Mouse (Mus musculus): ENCODE data around the gene Nlrp4a.
"Not testable (repeated sequence)": the region's sequence is repeated elsewhere in the genome, so short reads cannot be mapped to it uniquely, and the experiment has no call there.

The Nlrp4a gene

DNA sequence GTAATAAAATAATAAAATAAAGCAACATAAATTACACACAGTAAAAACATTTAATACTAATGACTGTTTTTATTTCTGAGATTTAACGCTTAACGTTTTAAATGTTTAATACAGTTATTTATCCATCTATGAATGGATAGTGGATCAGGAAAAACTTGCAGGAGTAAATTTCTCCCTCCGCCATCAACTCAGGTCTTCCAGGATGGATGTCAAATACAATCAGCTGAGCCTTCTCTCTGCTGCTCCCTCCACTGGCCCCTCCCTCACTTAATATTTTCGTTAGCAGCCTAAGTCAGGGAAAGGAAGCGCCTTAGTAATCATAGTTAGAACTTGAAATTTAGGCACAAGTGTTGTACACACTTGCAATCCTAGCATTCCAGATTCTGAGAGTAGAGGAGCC, at the start of gene Nlrp4a:
Gene Nlrp4a (plus strand): TSS at position 301 of the 400 bp plus-strand sequence.
- DNase-seq, result no peak

DNA sequence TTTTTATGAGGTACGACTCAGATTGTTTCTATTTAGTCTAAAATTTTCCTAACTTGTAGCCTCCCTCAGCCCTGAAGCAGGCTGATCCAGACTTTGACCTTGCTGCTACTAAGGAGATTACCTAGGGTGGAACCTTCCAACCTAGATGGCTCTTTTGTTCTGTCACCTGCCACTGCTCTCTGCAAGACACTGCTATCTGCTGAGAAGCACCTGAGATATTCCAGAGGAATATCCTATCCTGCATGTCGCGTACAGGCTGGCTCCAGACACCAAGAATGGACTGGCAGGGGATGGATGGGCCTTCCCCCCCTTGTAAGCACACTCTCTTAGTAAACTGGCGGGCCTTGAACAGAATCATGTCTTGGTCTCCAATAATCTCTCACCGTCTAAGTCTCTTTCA, 48.2 kb upstream of the Nlrp4a start:
- DNase-seq, result not testable (repeated sequence)

DNA sequence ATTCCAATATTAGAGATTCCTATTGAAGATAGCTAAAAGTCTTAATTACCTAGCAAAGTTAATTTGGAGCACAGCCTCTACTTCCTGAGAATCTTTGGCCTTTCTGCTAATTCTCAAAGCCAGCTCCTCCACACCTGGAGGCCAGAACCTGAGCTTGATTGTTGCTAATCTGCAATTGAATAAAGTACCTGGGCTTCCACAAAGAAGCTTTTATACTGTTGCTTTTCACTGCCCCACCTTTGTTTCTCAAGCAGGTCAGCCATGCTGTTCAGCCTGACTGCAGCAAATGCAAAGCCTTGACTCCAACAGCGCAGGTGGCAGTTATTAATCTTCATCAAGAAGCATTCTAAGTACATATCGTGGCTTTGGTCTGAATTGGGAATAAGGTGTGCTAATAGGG, 43.8 kb upstream of the Nlrp4a start:
- not testable (repeated sequence) for DNase-seq

DNA sequence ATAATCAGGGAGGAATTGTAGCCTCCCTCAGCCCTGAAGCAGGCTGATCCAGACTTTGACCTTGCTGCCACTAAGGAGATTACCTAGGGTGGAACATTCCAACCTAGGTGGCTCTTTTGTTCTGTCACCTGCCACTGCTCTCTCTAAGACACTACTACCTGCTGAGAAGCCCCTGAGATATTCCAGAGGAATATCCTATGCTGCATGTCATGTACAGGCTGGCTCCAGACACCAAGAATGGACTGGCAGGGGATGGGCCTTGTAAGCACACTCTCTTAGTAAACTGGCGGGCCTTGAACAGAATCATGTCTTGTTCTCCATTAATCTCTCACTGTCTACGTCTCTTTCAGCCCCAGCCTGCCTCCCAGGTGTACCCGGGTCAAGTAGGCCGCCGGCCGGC, 43.1 kb upstream of the Nlrp4a start:
- DNase-seq, result not testable (repeated sequence)

- not testable (repeated sequence) for DNase-seq
These were observed 31.3 kb upstream of the Nlrp4a start, which contains the start of gene Nlrp9c for GRCm38 (mm10) chr7:26403600-26403999. Gene Nlrp9c, minus strand, starts transcription at chr7:26403700.

GRCm38 (mm10) chr7:26476690-26477089, 41.8 kb downstream of the Nlrp4a start:
- DNase-seq, result no peak

DNA sequence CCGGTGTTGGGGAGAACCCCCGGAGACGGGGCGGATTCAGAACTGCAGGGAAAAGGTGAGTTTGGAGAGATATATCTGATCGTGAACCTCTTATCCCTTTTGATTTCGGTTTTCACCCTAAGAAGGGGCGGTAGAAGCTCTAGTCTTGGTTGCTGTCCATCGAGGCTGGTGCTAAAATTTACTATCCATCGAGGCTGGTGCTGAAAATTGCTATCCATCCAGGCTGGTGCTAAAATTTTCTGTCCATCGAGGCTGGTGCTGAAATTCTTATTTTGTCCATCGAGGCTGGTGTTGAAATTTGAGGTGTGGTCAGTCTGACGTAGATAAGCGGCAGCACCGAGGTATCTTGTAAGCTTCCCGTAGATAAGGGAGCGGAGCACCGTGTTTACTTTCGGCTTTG, 54.6 kb downstream of the Nlrp4a start:
- not testable (repeated sequence) for DNase-seq
